Mouse (Mus musculus): ENCODE data around the gene Ptgds. TPM values are rescaled to one million over a fixed set of nuclear protein-coding genes. Genes with fewer than 3 reads are reported as not detected.

The Ptgds gene
- polyA plus RNA-seq (2015; fragmentation: Nextera tagmentation; extraction: Ambion mirVana), result 6.1 and 6.7 TPM in 2 replicates

DNA sequence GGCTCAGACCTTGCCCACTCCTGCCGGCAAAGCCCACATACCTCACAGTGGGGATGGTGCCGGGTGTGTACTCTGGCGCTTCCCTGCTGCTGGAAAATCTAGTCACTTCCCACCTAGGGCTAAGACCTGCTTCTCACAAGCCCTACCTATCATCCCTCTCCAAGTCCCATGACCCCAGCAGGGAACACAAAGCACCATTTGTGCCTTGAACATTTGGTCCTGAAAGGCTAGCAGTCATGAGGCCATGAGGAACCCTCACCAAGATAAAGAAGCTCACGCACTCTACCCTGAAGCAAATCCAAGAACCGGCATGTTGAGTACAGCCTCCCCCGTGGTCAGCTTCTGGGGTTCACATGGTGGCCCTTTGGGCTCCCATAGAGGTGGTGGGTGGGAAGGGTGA, at the start of gene Ptgds:
Ptgds (minus strand) TSS at position 78 of the 400 bp plus-strand sequence.
- H3K27ac ChIP-seq (ENCODE audit: low read length), result no peak within 1 kb of the TSS
- H3K4me2 ChIP-seq (ENCODE audit: low read depth, low read length), result no peak within 1 kb of the TSS
- 45% methylated on average over 6 of the region's 6 CpGs for WGBS
- H3K4me3 ChIP-seq (replicated peaks; ENCODE audit: low read length), result no peak within 1 kb of the TSS
- H3K9me3 ChIP-seq (replicated peaks; ENCODE audit: control insufficient read depth, low read length), result no peaks in the 10 kb centered on the region
- H3K27me3 ChIP-seq (ENCODE audit: control insufficient read depth, insufficient read depth, low read length), result no peaks in the 10 kb centered on the region; the same call in 1 of the 2 replicates
- no peaks in the 10 kb centered on the region for H3K36me3 ChIP-seq (ENCODE audit: control insufficient read depth, insufficient read depth, low read length)
- no peaks in the 10 kb centered on the region; the same call in 1 of the 2 replicates for H3K4me1 ChIP-seq (ENCODE audit: control insufficient read depth, insufficient read depth, low read length)
- no peak for ATAC-seq (ENCODE audit: insufficient read depth, low FRiP score)
- no peak within 1 kb of the TSS for H3K9ac ChIP-seq (ENCODE audit: low read length)

DNA sequence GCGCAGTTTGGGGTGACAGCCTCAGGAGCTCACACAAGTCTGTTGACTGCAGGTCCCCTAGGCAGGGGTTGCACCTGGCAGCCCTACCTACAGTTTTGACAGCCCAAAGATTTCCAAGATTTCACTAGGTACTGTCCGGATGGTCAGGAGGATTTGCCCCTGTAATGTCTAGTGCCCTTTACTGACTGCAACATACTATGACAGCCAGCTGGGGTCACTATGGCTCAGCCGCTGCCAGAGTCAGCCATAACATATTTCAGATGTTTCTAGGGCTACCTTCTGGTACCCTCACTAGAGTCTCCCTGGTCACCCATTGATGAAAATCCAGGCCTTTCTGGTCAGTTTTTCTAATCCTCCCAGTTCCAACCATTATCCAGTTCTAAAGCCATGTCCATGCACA, 40.1 kb upstream of the Ptgds start:
- 72% methylated on average over 3 of the region's 3 CpGs for WGBS
- no peak for ATAC-seq (ENCODE audit: insufficient read depth, low FRiP score)

DNA sequence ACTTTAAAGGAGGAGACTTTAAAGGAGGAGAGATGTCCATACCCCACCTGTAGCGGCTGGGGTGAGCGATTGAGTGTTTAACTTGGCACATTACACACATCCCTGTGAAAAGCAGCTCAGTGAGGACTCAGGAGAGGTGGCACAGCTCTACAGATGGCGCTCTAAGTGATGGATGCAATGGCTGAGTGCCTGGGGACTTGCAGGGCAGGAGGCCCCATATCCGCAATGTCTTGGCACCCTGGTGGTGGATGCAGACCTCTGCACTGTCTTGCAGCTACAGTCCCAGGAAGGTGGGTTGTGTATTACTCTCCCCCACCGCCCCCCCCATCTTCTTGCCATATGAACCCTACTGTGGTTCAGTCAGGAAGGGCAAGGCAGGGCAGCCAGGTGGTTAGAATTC, 37.1 kb upstream of the Ptgds start:
- no peak overlapping the region for H3K27ac ChIP-seq (ENCODE audit: low read length)
- H3K4me3 ChIP-seq (replicated peaks; ENCODE audit: low read length), result no peak overlapping the region
- no peak overlapping the region for H3K9ac ChIP-seq (ENCODE audit: low read length)
- no peak overlapping the region for H3K4me2 ChIP-seq (ENCODE audit: low read depth, low read length)
- H3K36me3 ChIP-seq (ENCODE audit: control insufficient read depth, insufficient read depth, low read length), result peaks cover 8% of the 10 kb centered on the region; the same call in 1 of the 2 replicates
- H3K4me1 ChIP-seq (ENCODE audit: control insufficient read depth, insufficient read depth, low read length), result peaks cover 6% of the 10 kb centered on the region
- ATAC-seq (ENCODE audit: insufficient read depth, low FRiP score), result no peak
- WGBS, result 42% methylated on average over 5 of the region's 5 CpGs
- no peaks in the 10 kb centered on the region for H3K9me3 ChIP-seq (replicated peaks; ENCODE audit: control insufficient read depth, low read length)
- no peaks in the 10 kb centered on the region for H3K27me3 ChIP-seq (ENCODE audit: control insufficient read depth, insufficient read depth, low read length)

More for the DNA sequence above, 40.1 kb upstream of the Ptgds start:
- Histone ChIP-seq H3K4me3 (replicated peaks; ENCODE audit: low read length) (no peak overlapping the region), H3K27me3 (ENCODE audit: control insufficient read depth, insufficient read depth, low read length) (no peaks in the 10 kb centered on the region), H3K4me1 (ENCODE audit: control insufficient read depth, insufficient read depth, low read length) (no peaks in the 10 kb centered on the region), H3K9me3 (replicated peaks; ENCODE audit: control insufficient read depth, low read length) (no peaks in the 10 kb centered on the region), H3K36me3 (ENCODE audit: control insufficient read depth, insufficient read depth, low read length) (no peaks in the 10 kb centered on the region), H3K4me2 (ENCODE audit: low read depth, low read length) (no peak overlapping the region), H3K27ac (ENCODE audit: low read length) (no peak overlapping the region), H3K9ac (ENCODE audit: low read length) (no peak overlapping the region)

DNA sequence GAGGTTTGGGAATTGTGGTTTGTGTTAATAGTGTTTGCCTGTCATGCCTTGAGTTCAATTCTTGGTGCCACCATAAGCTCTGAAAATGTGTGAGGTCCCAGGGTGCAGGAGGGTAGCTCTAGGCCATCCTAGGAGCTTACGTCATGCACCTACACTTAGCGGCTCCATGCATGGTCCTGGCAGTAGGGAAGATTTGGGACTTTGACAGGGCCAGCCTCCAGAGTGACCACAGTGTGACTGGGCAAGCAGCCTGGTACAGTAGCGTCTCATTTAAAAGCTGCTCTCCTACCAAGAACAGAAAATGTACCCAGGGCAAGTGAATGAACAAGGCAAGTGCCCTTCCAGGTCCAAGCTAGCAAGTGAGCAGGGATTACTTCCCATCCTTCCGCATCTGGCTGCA, 36.0 kb upstream of the Ptgds start:
- H3K4me3 ChIP-seq (replicated peaks; ENCODE audit: low read length), result no peak overlapping the region
- H3K36me3 ChIP-seq (ENCODE audit: control insufficient read depth, insufficient read depth, low read length), result peaks cover 8% of the 10 kb centered on the region; the same call in 1 of the 2 replicates
- H3K4me2 ChIP-seq (ENCODE audit: low read depth, low read length), result no peak overlapping the region
- no peaks in the 10 kb centered on the region for H3K27me3 ChIP-seq (ENCODE audit: control insufficient read depth, insufficient read depth, low read length)
- no peak overlapping the region for H3K9ac ChIP-seq (ENCODE audit: low read length)
- no peak for ATAC-seq (ENCODE audit: insufficient read depth, low FRiP score)
- no peaks in the 10 kb centered on the region for H3K9me3 ChIP-seq (replicated peaks; ENCODE audit: control insufficient read depth, low read length)
- H3K4me1 ChIP-seq (ENCODE audit: control insufficient read depth, insufficient read depth, low read length), result peaks cover 15% of the 10 kb centered on the region
- 89% methylated on average over 4 of the region's 4 CpGs for WGBS
- H3K27ac ChIP-seq (ENCODE audit: low read length), result no peak overlapping the region

DNA sequence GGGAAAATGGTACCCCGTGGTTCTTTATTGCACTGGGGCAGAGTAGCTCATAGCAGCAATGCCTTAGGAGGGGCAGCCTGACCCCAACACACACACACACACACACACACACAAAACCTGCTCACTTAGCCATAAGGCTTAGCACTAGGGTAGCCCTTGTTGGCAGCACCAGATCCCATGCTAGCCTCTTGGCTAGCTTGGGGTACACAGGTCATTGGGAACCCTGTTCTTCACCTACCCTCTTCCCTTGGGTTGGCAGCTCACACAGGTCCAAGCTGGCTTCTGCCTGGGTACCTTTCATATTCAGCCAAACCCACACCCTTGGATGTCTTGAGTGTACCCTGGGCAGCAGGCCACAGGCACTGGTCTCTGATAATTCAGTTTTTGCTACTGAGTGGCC, 35.2 kb upstream of the Ptgds start:
- Histone ChIP-seq H3K9ac (ENCODE audit: low read length) (no peak overlapping the region), H3K9me3 (replicated peaks; ENCODE audit: control insufficient read depth, low read length) (no peaks in the 10 kb centered on the region), H3K27me3 (ENCODE audit: control insufficient read depth, insufficient read depth, low read length) (no peaks in the 10 kb centered on the region), H3K36me3 (ENCODE audit: control insufficient read depth, insufficient read depth, low read length) (peaks cover 8% of the 10 kb centered on the region; the same call in 1 of the 2 replicates), H3K4me2 (ENCODE audit: low read depth, low read length) (no peak overlapping the region), H3K4me1 (ENCODE audit: control insufficient read depth, insufficient read depth, low read length) (peaks cover 18% of the 10 kb centered on the region), H3K4me3 (replicated peaks; ENCODE audit: low read length) (no peak overlapping the region), H3K27ac (ENCODE audit: low read length) (no peak overlapping the region)
- WGBS, result 93% methylated on average over 1 of the region's 1 CpGs
- no peak for ATAC-seq (ENCODE audit: insufficient read depth, low FRiP score)

DNA sequence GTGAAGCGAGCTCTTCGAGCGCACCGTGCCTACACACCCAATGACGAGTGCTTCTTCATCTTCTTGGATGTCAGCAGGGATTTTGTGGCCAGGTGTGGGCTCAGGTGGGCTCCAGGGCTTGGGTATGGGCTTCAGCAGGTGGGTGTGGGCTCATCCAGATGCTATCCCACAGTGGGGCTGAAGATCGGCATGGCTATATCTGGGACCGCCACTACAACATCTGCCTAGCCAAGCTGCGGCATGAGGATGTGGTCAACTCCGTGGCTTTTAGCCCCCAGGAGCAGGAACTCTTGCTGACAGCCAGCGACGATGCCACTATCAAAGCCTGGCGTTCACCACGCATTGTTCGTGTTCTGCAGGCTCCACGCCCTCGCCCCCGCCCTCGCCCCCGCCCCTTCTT, 34.7 kb upstream of the Ptgds start:
- no peak overlapping the region for H3K9ac ChIP-seq (ENCODE audit: low read length)
- no peak overlapping the region for H3K27ac ChIP-seq (ENCODE audit: low read length)
- WGBS, result 90% methylated on average over 19 of the region's 19 CpGs
- peaks cover 19% of the 10 kb centered on the region for H3K4me1 ChIP-seq (ENCODE audit: control insufficient read depth, insufficient read depth, low read length)
- no peak for ATAC-seq (ENCODE audit: insufficient read depth, low FRiP score)
- H3K4me3 ChIP-seq (replicated peaks; ENCODE audit: low read length), result no peak overlapping the region
- H3K4me2 ChIP-seq (ENCODE audit: low read depth, low read length), result no peak overlapping the region
- no peaks in the 10 kb centered on the region for H3K9me3 ChIP-seq (replicated peaks; ENCODE audit: control insufficient read depth, low read length)
- peaks cover 8% of the 10 kb centered on the region; the same call in 1 of the 2 replicates for H3K36me3 ChIP-seq (ENCODE audit: control insufficient read depth, insufficient read depth, low read length)
- H3K27me3 ChIP-seq (ENCODE audit: control insufficient read depth, insufficient read depth, low read length), result no peaks in the 10 kb centered on the region

DNA sequence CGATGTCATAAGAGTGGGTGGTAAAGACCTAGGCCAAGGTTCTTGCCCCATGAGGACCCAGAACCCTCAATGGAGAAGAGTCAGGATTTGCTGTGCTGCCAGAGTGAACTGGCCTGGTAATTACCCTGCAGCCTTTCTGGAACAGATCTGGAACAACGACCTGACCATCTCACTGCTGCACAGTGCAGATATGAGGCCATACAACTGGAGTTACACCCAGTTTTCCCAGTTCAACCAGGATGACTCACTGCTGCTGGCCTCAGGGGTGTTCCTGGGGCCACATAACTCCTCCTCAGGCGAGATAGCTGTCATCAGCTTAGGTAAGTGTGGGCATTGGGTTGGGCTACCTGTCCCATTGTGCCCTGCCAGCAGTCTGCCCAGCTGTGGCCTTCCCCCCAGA, 32.9 kb upstream of the Ptgds start:
- peaks cover 8% of the 10 kb centered on the region; the same call in 1 of the 2 replicates for H3K36me3 ChIP-seq (ENCODE audit: control insufficient read depth, insufficient read depth, low read length)

DNA sequence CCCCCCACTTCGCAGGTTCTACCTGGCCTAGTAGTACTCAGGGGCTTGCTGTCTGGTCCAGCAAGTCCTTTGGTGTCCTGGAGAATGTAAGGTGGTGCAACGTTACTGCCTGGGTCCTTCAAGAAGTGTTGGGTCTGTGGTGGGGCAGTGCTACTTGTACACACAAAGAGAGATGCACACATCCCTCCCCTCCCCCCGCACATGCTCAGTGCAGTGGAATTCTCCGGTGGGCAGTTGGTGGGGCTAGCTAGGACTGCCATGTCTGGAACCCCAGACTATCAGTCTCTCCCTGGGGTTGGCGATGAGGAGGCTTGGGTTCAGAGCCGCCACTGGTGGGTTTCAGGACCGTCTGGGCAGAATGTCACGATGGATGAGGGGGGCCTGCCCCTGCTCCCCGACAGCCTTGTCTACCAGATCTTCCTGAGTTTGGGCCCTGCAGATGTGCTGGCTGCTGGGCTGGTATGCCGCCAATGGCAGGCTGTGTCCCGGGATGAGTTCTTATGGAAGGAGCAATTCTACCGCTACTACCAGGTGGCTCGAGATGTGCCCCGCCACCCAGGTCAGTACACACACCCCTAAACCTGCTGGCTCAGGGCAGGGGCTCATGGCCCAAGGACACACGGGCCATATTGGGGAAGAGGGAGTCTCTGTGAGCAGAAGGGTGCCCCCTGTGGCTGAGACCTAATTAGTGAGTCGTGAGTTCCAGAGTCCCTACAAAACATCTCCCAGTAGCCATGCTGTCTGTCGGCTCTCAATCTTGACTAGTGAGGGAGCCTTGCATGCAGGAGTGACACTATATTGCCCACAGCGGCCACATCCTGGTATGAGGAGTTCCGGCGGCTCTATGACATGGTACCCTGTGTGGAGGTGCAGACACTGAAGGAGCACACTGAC, 32.0 kb upstream of the Ptgds start, which contains the start of gene C8g:
C8g (minus strand) TSS at position 127 of the 894 bp plus-strand sequence.
- no peaks in the 10 kb centered on the region for H3K9me3 ChIP-seq (replicated peaks; ENCODE audit: control insufficient read depth, low read length)
- H3K27me3 ChIP-seq (ENCODE audit: control insufficient read depth, insufficient read depth, low read length), result no peaks in the 10 kb centered on the region
- peak within 1 kb of the TSS; percentile 77 for H3K4me2 ChIP-seq (ENCODE audit: low read depth, low read length)
- ATAC-seq (ENCODE audit: insufficient read depth, low FRiP score), result no peak
- peaks cover 19% of the 10 kb centered on the region for H3K4me1 ChIP-seq (ENCODE audit: control insufficient read depth, insufficient read depth, low read length)
- H3K4me3 ChIP-seq (replicated peaks; ENCODE audit: low read length), result peak within 1 kb of the TSS; percentile 90
- H3K36me3 ChIP-seq (ENCODE audit: control insufficient read depth, insufficient read depth, low read length), result peaks cover 8% of the 10 kb centered on the region; the same call in 1 of the 2 replicates
- H3K9ac ChIP-seq (ENCODE audit: low read length), result peak within 1 kb of the TSS; percentile 96
- WGBS, result 74% methylated on average over 20 of the region's 20 CpGs
- H3K27ac ChIP-seq (ENCODE audit: low read length), result peak within 1 kb of the TSS; percentile 73

More for the DNA sequence above, 32.9 kb upstream of the Ptgds start:
- Histone ChIP-seq H3K9ac (ENCODE audit: low read length) (no peak overlapping the region), H3K9me3 (replicated peaks; ENCODE audit: control insufficient read depth, low read length) (no peaks in the 10 kb centered on the region), H3K4me1 (ENCODE audit: control insufficient read depth, insufficient read depth, low read length) (peaks cover 19% of the 10 kb centered on the region), H3K27ac (ENCODE audit: low read length) (peak overlapping the region; percentile 67), H3K27me3 (ENCODE audit: control insufficient read depth, insufficient read depth, low read length) (no peaks in the 10 kb centered on the region), H3K4me2 (ENCODE audit: low read depth, low read length) (peak overlapping the region; percentile 77; the same call in 1 of the 2 replicates), H3K4me3 (replicated peaks; ENCODE audit: low read length) (no peak overlapping the region)
- 67% methylated on average over 3 of the region's 3 CpGs for WGBS
- ATAC-seq (ENCODE audit: insufficient read depth, low FRiP score), result peak; percentile 5; the same call in 1 of the 2 replicates
